Mouse (Mus musculus): ENCODE results near the gene Ttc8.

DNA sequence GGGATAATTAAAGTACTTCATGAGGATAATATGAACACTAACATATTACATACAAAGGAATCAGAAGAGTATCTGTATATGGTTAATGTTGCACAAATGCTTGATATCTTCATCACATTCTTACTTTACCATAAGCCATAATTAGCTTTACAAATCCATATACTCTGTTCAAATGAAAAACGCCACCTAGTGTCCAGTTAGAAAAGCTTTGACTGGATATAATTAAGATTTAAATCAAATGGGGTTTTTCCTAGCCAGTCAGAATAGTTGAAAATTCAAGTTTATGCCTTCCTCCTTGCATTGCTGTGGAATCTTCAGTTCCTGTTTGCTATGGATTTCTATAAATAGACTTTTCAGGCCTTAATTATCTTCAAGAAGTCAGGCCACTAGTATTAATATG is 35.9 kb upstream of the Ttc8 start:
- TF ChIP-seq GATA1 (IDR thresholded peaks at IDR 0.05; ENCODE audit: low read depth, low read length): no peak
- peak in 2 of 3 experiments; percentile 27 to 69; a peak in 3 of 6 replicates for TF ChIP-seq CTCF (IDR thresholded peaks at IDR 0.05 in 2 of 3, conservative IDR thresholded peaks at IDR 0.05 in 1 of 3; ENCODE audit: control insufficient read depth in 1 of 3, insufficient read depth in 1 of 3, low read depth in 2 of 3, low read length in 3 of 3, poor library complexity in 1 of 3, severe bottlenecking in 1 of 3)
- TF ChIP-seq EP300 (IDR thresholded peaks at IDR 0.05; ENCODE audit: low read depth in 1 of 2, low read length in 2 of 2): no peak
- TF ChIP-seq POLR2A (IDR thresholded peaks at IDR 0.05; ENCODE audit: control insufficient read depth in 1 of 2, insufficient read depth in 1 of 2, low read depth in 1 of 2, low read length in 2 of 2, poor library complexity in 1 of 2): no peak

All from MEL (cell line).